Mouse (Mus musculus): Measurements from ENCODE around the gene Scamp4. TPM values are rescaled to one million over a fixed set of nuclear protein-coding genes. Genes with fewer than 3 reads are reported as not detected.
"Not testable (repeated sequence)": the region's sequence is repeated elsewhere in the genome, so short reads cannot be mapped to it uniquely, and the experiment has no call there.

Scamp4 gene
- total RNA-seq, 2 experiments from 2014 or later, result 18.4 to 23.9 TPM

- peak; percentile 86 for DNase-seq
These were observed 24.4 kb upstream of the Scamp4 start for GRCm38 (mm10) chr10:80578131-80578750.

DNA sequence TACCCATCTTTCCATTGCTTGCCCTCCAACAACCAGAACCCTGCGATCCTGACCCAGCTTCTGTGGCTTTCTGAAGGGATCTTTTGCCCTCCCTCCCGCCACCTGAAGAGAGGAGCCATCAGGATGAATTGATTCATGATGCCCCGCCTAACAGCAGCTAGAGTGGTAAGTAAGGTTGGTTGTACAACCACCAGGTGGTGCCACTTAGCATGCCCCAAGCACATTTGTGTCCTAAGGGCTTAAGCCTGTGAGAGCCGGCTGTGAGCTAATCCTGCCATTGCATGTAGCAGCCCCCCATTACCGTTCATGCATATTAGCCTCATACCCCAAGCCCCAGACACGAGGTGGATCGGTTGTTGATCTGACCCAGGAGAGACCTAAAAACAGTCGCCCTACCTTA is 23.8 kb upstream of the Scamp4 start:
- peak; percentile 46 for DNase-seq

DNA sequence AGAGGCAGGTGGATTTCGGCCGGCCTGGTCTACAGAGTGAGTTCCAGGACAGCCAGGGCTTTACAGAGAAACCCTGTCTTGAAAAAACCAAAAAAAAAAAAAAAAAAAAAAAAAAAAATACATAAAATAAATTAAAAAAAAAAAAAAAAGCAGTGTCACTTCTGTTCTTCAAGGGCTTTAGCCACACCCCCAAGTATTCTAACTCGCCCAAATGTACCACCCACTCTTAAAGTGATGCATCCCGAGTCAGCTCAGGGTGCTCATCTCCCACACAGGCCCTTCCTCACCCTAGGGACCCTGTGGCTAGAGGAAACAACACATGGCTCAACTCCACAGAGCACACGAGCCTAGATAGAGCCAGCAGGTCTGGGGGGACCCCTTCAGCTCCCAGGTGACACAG is 19.6 kb upstream of the Scamp4 start:
- DNase-seq, result no peak

DNA sequence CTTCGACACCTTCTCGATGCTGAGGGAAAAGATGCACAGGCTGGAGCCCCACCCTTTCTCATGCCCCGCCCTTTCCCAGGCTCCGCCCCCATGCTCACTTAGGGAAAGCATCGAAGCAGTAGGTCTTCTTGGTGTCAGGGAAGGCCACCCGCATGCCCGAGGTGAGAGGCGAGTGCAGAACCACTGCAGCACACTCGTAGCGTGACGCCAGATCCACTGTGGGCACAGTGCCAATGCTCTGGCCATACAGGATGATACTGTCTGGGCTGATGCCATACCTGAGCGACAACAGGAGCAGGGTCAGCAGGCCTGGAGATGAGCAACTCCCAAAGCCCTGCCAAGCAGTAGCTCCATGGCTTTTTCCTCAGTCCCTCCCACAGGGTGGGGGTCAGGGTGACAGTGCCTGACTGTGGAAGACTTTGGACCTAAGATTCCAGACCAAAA is 18.6 kb upstream of the Scamp4 start:
- DNase-seq, result no peak

DNA sequence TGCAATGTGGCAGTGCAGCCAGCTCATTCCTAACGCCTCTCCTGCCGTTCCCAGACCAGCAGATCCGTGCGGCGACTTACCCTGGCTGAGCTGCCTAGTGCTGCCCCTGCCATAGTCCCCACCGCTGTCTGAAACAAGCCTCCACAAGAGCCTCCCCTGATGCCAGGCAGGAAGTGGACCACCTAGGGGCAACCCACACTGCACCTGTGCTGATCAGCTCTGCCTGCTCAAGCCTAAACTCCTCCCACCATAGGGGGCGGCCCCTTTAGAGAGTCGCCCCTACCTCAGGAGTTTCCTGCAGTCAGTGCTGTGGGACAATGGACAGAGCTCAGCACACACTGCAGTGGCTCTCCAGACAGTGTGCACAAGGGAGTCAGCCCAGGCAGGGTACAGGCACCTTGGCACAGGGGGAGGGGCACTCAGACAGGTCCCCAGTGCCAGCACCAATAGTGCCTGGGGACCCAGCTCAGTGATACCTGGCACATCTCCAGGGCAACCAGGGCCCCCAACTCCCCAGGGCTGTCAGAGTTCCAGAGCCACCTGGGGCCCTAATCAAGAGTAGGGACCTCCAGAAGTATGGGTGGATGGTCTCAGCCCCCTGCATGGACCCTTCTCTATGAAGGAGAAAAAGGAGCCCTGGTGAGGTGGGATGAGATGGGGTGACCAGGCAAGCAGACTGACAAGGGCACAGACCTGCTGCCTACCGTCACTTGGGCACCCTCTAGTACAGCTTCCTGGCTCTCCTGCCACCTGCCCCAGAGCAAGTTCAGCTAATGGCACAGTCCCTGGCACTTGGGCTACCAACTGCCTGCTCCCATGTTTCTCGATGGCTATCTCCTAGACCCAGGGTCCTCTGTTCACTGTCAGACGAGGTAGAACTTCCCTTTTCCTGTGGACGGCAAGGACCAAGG is 17.8 kb upstream of the Scamp4 start:
- DNase-seq, result no peak

- DNase-seq, result no peak
These were observed 17.1 kb upstream of the Scamp4 start for GRCm38 (mm10) chr10:80585581-80585980.

DNA sequence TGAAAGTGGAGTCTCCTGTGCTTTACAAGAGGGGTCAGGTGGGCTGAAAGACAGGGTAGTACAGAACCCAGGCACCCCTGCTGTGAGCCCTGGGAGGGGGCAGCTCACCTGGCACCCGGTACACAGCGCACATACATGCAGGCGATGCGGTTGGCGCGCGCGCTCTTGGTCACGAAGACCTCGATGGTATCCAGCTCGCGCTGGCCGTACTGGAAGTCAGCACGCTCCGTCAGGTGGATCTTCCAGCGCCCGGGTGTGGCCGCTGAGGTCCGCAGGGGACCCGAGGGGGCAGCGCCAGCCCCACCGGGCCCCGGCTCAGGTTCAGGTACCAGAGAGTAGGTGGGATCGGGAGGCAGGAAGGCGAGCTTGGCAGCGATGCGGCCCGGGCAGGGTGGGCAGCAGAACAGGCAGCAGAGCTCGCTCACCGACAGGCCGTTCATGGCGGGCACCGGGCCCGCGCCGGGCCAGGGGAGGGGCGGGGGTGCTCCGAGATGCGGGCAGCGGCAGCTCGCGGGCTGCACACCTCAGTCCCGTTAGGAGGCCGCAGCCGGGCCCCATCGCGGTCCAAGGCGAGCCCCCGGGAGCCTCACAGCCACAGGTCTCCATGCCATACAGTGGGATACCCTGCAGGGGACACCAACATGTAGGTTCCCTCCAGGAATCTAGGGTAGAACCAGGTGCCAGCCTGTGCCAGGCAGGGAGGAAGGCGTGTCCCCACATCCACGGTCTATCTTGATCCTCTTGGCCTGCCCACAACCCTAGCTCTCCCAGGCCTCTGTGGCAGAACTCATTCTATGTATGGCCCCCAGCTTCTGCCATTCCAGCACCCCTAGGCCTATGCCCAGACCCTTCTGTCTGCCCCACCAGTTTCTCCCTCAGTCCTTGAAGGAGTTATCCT is 16.0 kb upstream of the Scamp4 start:
- no peak for DNase-seq

DNA sequence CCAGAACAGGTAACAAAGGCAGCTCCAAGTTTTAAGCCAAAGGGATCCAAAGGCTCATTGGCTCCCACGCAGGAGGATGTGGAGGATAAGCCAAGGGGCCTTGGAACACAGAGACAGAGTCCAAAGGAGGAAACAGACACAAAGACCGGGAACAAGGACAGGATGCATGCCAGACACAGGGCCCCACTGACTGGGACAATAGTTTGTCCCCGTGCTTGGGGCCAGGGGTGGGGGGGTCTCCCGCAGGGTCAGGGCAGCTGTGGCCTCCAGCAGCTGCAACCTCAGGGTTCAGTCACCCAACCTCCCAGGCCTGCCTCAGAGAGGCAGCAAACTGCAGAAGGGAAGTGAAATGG is 15.4 kb upstream of the Scamp4 start:
- DNase-seq, result no peak

- no peak for DNase-seq
These were observed 13.4 kb upstream of the Scamp4 start for GRCm38 (mm10) chr10:80589127-80589878.

DNA sequence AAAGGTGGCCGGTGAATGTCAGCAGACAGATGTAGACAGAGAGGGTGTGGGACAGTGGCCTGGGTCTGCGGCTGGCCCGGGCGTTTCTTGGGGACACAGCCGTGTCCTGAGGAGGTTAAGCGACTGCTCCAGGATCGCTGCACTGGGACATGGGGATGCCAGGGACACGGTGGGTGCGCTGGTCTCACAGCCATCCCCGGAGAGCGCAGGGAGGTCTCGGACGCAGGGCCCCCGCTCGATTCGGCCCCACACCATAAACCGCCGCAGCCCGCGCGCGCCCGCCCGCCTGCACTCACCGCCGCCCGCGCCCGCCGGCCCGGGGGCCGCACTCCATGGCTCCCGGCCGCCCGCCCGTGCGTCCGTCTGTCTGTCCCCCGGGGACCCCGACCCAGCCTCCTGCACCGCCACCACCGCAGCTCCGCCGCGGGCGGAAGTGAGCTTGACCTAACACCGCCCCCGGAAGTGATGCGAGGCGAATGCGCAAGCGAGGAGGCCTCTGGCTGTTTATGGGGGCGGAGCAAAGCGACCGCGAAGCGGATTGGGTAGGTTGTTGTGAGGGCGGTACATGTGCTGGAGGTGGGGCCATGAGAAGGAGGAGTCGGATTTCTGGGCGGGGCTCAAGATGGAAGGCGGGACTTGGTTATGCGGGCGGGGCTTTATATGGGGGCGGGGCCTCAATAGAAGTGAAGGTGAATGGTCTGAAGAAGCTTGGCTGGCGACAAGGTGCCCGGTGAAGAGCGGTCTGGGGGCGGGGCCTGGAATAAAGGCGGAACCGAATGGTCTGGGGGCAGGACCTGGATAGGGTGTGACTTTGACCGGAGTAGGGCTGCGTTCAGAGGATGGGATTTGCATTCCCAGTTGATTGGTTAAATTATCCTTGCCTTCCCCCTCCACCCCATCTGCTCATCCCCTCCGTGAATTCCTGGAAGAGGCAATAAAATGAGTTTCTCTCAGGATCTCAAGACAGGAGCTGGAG is 12.5 kb upstream of the Scamp4 start, which contains the start of gene Abhd17a:
TSS of gene Abhd17a (minus strand) at position 463 of the 976 bp plus-strand sequence.
- DNase-seq, result peak; percentile 95

DNA sequence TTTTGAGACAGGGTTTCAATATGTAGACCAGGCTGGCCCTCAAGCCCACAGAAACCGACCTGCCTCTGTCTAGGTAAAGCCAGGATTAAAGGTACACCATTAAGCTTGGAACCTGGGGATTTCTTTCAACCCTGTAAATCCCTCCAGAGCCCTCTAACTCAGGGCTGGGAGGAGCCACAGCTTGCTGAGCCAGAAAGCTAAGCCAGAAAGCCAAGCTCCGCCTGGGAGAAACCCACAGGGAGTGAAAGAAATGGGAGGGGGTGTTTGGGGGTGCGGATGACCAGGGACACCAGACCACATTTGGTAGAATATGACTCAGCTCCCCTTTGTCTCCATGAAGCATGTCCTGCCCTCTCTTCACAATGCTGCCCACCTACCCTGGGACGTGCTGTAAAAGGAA is 6.4 kb upstream of the Scamp4 start:
- DNase-seq, result no peak

DNA sequence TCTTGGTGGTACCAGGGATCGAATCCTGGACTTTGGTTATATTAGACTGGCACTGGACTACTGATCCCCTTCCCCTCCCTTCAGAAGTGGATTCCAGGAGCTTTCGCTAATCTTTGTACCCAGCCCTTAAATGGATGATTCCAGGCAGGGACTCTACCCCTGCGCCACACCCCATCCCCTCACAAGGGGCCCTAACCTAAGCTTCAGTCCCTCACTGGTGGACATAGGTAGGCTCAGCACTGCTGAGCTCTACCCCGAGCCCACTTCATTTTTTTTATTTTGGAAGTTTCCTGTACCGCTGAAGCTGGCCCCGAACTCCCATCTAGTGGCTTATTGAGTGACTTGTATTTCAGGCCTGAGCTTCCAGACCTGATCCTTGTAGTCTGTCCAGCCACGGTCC is 692 bp downstream of the Scamp4 start:
- DNase-seq, result no peak

DNA sequence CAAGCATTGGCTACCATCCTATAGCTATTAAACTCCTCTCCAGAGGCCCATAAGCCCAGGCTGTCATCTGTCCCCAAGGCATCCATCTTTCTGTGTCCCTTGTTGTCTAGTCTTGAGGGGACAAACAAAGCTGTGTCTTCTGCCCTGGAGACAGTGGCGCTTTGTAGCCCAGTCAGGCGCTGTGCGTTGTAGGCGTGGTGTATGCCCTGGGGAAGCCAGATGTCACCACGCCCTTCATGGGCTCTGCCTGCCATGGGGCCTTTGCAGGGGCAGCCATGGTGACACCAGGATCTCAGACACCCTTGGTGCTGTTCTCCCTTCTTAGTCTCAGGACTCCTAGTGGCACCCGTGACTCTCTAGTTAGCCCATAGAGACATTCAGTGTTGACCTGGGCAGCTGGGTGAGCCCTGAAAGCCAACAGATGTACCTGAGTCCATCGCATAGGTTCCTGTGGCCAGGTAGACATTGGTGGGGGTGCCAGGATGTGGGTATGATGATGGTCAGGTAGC is 1.4 kb downstream of the Scamp4 start:
- DNase-seq, result no peak

DNA sequence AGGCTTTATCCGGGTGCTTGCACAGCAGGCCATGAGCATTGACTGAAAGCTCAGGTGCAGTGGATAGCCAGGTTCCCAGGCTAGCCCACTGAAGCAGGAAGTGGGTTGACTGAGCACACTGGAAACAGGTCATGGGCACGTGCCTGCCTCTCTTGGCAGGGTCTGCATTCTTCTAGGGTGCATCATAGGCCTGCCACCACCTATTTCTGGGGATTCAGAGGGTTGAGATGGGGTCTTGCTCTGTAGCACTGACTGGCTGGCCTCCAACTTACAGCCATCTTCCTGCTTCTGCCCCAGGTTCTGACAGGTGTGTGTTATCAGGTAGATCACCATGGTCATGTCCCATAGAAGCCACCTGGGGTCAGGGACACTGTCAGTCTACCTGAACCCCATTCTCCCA is 2.3 kb downstream of the Scamp4 start:
- no peak for DNase-seq

- DNase-seq, result not testable (repeated sequence)
These were observed 3.0 kb downstream of the Scamp4 start, which contains the start of gene Gm49322 for GRCm38 (mm10) chr10:80605721-80606120. Gene Gm49322, plus strand, starts transcription at chr10:80606021.

GRCm38 (mm10) chr10:80606306-80606705 is 3.6 kb downstream of the Scamp4 start:
- no peak for DNase-seq

- no peak for DNase-seq
These were observed 4.2 kb downstream of the Scamp4 start for GRCm38 (mm10) chr10:80606737-80607350.

DNA sequence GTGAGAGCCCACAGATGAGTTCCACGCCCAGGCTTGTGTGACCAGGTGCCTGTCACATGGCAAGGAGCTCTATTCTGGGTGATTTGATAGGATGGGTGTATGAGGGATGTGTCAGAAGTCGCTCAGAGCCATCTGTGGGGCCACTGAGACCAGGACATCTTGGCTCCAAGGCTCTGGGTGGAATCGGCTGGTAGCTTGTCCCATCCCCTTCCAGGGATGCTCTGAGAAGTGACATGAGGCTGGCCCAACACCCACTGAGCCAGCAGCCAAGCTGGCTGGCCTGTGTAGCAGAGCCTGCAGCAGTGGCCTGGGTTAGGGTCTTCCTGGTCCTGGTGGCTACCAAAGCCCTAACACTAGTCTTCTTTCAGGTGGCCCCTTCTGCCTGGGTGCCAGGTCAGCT is 5.8 kb downstream of the Scamp4 start:
- DNase-seq, result no peak

- no peak for DNase-seq
These were observed 6.7 kb downstream of the Scamp4 start for GRCm38 (mm10) chr10:80609269-80609924.

Data from gastrocnemius, postnatal 10 days (tissue).